ENCODE assay signal across 13 mouse cellular contexts in genomic region chr5:141910886-141911285, GRCm38 (mm10).
A peak's percentile ranks its signal among the peaks of the same experiment; 100 is the strongest.
DNase-seq lines count a peak whose midpoint lies in the region; ATAC-seq and TF ChIP-seq lines count a peak whose summit lies in the region.
"Had no signal": no experiment of that assay in that cellular context is flagged by ENCODE, and none has a peak within 500 bp of the region (broad histone marks: within the 10 kb centered on the region; RNA-seq: fewer than 3 reads in every experiment).

No protein-coding gene starts in this region.

- no peak for DNase-seq in heart, adult 2 months
- DNase-seq in liver, postnatal 0 days: no peak
- DNase-seq in liver (no peak), ZHBTc4 (ENCODE audit: low read depth, low spot score) (peak; percentile 26)
- peak; percentile 15 for DNase-seq in embryo, embryonic 9.5 days (ENCODE audit: extremely low spot score)
- no peak for DNase-seq in cerebellum, postnatal 36 days
- DNase-seq in testis, postnatal 14 days (ENCODE audit: low spot score): no peak

- H3K4me1 ChIP-seq in heart, adult 2 months (ENCODE audit: control insufficient read depth, insufficient read depth, low read length): no peaks in the 10 kb centered on the region; the same call in 1 of the 2 replicates
- no peaks in the 10 kb centered on the region for H3K4me1 ChIP-seq in heart, embryonic 11.5 days (ENCODE audit: control insufficient read depth, insufficient read depth, low read length)
- H3K4me1 ChIP-seq in liver, postnatal 0 days (ENCODE audit: insufficient read depth): no peaks in the 10 kb centered on the region

- H3K27ac ChIP-seq in heart, adult 2 months: no peak overlapping the region
- no peak overlapping the region for H3K27ac ChIP-seq in heart, embryonic 11.5 days (ENCODE audit: low read depth, low read length)
- no peak overlapping the region for H3K27ac ChIP-seq in liver, postnatal 0 days (ENCODE audit: low read depth)
- H3K27ac ChIP-seq: embryonic facial prominence, embryonic 13.5 days; liver, embryonic 14.5 days; neural tube, embryonic 15.5 days had no signal

- peak; percentile 42 for TF ChIP-seq CTCF in heart, adult 2 months (IDR thresholded peaks at IDR 0.05)
- TF ChIP-seq CTCF in liver, postnatal 0 days (IDR thresholded peaks at IDR 0.05; ENCODE audit: low read depth): peak; percentile 42

- no peak for ATAC-seq in heart, embryonic 11.5 days (replicated peaks; ENCODE audit: insufficient number of reproducible peaks, low FRiP score, low TSS enrichment)
- no peak for ATAC-seq in liver, postnatal 0 days
- ATAC-seq: CD4-positive, CD25-positive, alpha-beta regulatory T cell, adult 4 months; midbrain, embryonic 16.5 days had no signal

- H3K9ac ChIP-seq in heart, adult 2 months (ENCODE audit: low read depth, low read length): no peak overlapping the region
- H3K9ac ChIP-seq in heart, embryonic 11.5 days (ENCODE audit: low read depth, low read length): no peak overlapping the region
- no peak overlapping the region for H3K9ac ChIP-seq in liver, postnatal 0 days (replicated peaks)
- H3K9ac ChIP-seq: embryonic facial prominence, embryonic 13.5 days; liver, embryonic 14.5 days; neural tube, embryonic 15.5 days had no signal

- H3K27me3 ChIP-seq in heart, adult 2 months (ENCODE audit: control insufficient read depth, insufficient read depth, low read length): no peaks in the 10 kb centered on the region; the same call in 1 of the 2 replicates
- no peaks in the 10 kb centered on the region for H3K27me3 ChIP-seq in heart, embryonic 11.5 days (ENCODE audit: control insufficient read depth, insufficient read depth, low read length)
- no peaks in the 10 kb centered on the region for H3K27me3 ChIP-seq in liver, postnatal 0 days (ENCODE audit: insufficient read depth, low read length)
- H3K27me3 ChIP-seq: embryonic facial prominence, embryonic 13.5 days; neural tube, embryonic 15.5 days had no signal

- WGBS in heart, adult 2 months: 43% methylated on average over 8 of the region's 8 CpGs
- 47% methylated on average over 8 of the region's 8 CpGs for WGBS in heart, embryonic 11.5 days (ENCODE audit: insufficient replicate concordance)
- 49% methylated on average over 8 of the region's 8 CpGs for WGBS in liver, postnatal 0 days (ENCODE audit: insufficient replicate concordance)

- no peak overlapping the region for H3K4me3 ChIP-seq in heart, adult 2 months
- no peak overlapping the region for H3K4me3 ChIP-seq in heart, embryonic 11.5 days (ENCODE audit: low read depth, low read length)
- H3K4me3 ChIP-seq in liver, postnatal 0 days (ENCODE audit: low read depth, low read length): no peak overlapping the region
- H3K4me3 ChIP-seq: embryonic facial prominence, embryonic 13.5 days; neural tube, embryonic 15.5 days had no signal

- TF ChIP-seq EP300 in heart, adult 2 months (IDR thresholded peaks at IDR 0.05; ENCODE audit: insufficient read depth, low read depth, low read length): no peak
- TF ChIP-seq EP300 in liver, postnatal 0 days (IDR thresholded peaks at IDR 0.05; ENCODE audit: low read depth): no peak

- H3K9me3 ChIP-seq in heart, embryonic 11.5 days (replicated peaks; ENCODE audit: control insufficient read depth, low read length): no peaks in the 10 kb centered on the region
- no peaks in the 10 kb centered on the region for H3K9me3 ChIP-seq in liver, postnatal 0 days (ENCODE audit: low read length)
- H3K9me3 ChIP-seq: embryonic facial prominence, embryonic 13.5 days; neural tube, embryonic 15.5 days had no signal

- intact Hi-C loops in heart, adult 2 months (cut with DNase I): no loop called here

- TF ChIP-seq POLR2A in heart, adult 2 months (IDR thresholded peaks at IDR 0.05; ENCODE audit: insufficient read depth, low read depth, low read length): no peak

- no peaks in the 10 kb centered on the region for H3K79me2 ChIP-seq in heart, adult 2 months (replicated peaks; ENCODE audit: control insufficient read depth, insufficient read depth, low read length)

- H3K4me2 ChIP-seq in heart, embryonic 11.5 days: no peak overlapping the region
- no peak overlapping the region for H3K4me2 ChIP-seq in liver, postnatal 0 days (ENCODE audit: low read depth, low read length)
- H3K4me2 ChIP-seq: embryonic facial prominence, embryonic 13.5 days; neural tube, embryonic 15.5 days had no signal

- no peaks in the 10 kb centered on the region for H3K36me3 ChIP-seq in heart, adult 2 months (ENCODE audit: control insufficient read depth, insufficient read depth, low read length)
- no peaks in the 10 kb centered on the region for H3K36me3 ChIP-seq in heart, embryonic 11.5 days (ENCODE audit: control insufficient read depth, insufficient read depth, low read length)
- no peaks in the 10 kb centered on the region for H3K36me3 ChIP-seq in liver, postnatal 0 days (replicated peaks; ENCODE audit: insufficient read depth, low read length)
- H3K36me3 ChIP-seq: embryonic facial prominence, embryonic 13.5 days; neural tube, embryonic 15.5 days had no signal

Comparison
In these comparisons a context has a peak if more than half of its experiments do, and no peak if none do; other contexts are left out.
1. DNase-seq: peak in ZHBTc4 (single experiment) and embryo, embryonic 9.5 days (single experiment); none in heart, adult 2 months (0 of 2), liver, postnatal 0 days (single experiment), liver (single experiment), cerebellum, postnatal 36 days (0 of 2) and testis, postnatal 14 days (single experiment).